9 mouse cellular contexts compared by ENCODE assay signal in genomic region chrX:7322288-7322687, GRCm38 (mm10). TPM values are rescaled to one million over a fixed set of nuclear protein-coding genes. Genes with fewer than 3 reads are reported as not detected.
A peak's percentile ranks its signal among the peaks of the same experiment; 100 is the strongest.
DNase-seq lines count a peak whose midpoint lies in the region; ATAC-seq and TF ChIP-seq lines count a peak whose summit lies in the region.
"Had no signal": no experiment of that assay in that cellular context is flagged by ENCODE, and none has a peak within 500 bp of the region (broad histone marks: within the 10 kb centered on the region; RNA-seq: fewer than 3 reads in every experiment).

No protein-coding gene starts in this region.

- TF ChIP-seq POLR2A in bone marrow, adult 2 months (IDR thresholded peaks at IDR 0.05; ENCODE audit: borderline replicate concordance, control insufficient read depth, low read depth, low read length): no peak

- no peak for ATAC-seq in erythroblast, adult 5-6 weeks (replicated peaks; ENCODE audit: low FRiP score, poor library complexity, severe bottlenecking)

- no peak overlapping the region for H3K27ac ChIP-seq in bone marrow, adult 2 months (ENCODE audit: control insufficient read depth, insufficient read depth, low read depth, low read length, poor library complexity)
- H3K27ac ChIP-seq: heart, embryonic 13.5 days had no signal

- DNase-seq in urinary bladder, adult 18-20 months (ENCODE audit: low spot score in 2 of 2): peak; percentile 3 to 24
- no peak for DNase-seq in urinary bladder, adult 2 months (ENCODE audit: low spot score)
- peak; percentile 31 to 36 for DNase-seq in frontal cortex, postnatal 25 days (ENCODE audit: low spot score in 2 of 2)
- peak; percentile 32 to 63 for DNase-seq in layer of hippocampus, adult 8-10 months (ENCODE audit: low spot score in 2 of 2)
- peak; percentile 60 for DNase-seq in lung, postnatal 14 days
- peak; percentile 30 for DNase-seq in skeletal muscle tissue, adult 2 months (ENCODE audit: low read depth, low spot score)

- peak; percentile 45 for TF ChIP-seq CTCF in bone marrow, adult 2 months (IDR thresholded peaks at IDR 0.05; ENCODE audit: control insufficient read depth, insufficient read depth, low read length)

- no peaks in the 10 kb centered on the region for H3K4me1 ChIP-seq in bone marrow, adult 2 months (ENCODE audit: control insufficient read depth, insufficient read depth, low read length)
- H3K4me1 ChIP-seq: heart, embryonic 13.5 days had no signal

- 7% methylated on average over 7 of the region's 7 CpGs for WGBS in bone marrow, adult 2 months

- H3K4me3 ChIP-seq in bone marrow, adult 2 months (replicated peaks; ENCODE audit: control insufficient read depth, low read depth, low read length): no peak overlapping the region
- H3K4me3 ChIP-seq: heart, embryonic 13.5 days had no signal

RNA-seq across cellular contexts. Expression of gene Clcn5, which starts 3.1 kb away (rescaled TPM):
- 8.1 and 9.0 TPM in 2 replicates for polyA plus RNA-seq in urinary bladder, adult 2 months (2012; rRNA removed)
- 1.5 and 3.4 TPM in 2 replicates for polyA plus RNA-seq in bone marrow, adult 2 months (2011; ENCODE audit: insufficient read depth, insufficient read length, low replicate concordance, missing spikeins)
- 1 to 10 TPM; 7.3 to 9.6 (median 8.2) TPM for total RNA-seq in layer of hippocampus, adult 8-10 months (2022)
- total RNA-seq in erythroblast, adult 5-6 weeks (2015; ENCODE audit: low replicate concordance): 3.8 TPM in 1 of 2 replicates, not detected in the other
- total RNA-seq in erythroblast, adult 5-6 weeks (2017; ENCODE audit: low replicate concordance): 0.14 and 0.68 TPM in 2 replicates

RNA-seq across cellular contexts. Expression of gene Usp27x, which starts 53.3 kb away (rescaled TPM):
- polyA plus RNA-seq in urinary bladder, adult 2 months (2012; rRNA removed): 5.1 and 6.2 TPM in 2 replicates
- polyA plus RNA-seq in bone marrow, adult 2 months (2011; ENCODE audit: insufficient read depth, insufficient read length, low replicate concordance, missing spikeins): 1.0 TPM in 1 of 2 replicates, not detected in the other
- 10 to 100 TPM; 13.6 to 15.9 (median 15.4) TPM for total RNA-seq in layer of hippocampus, adult 8-10 months (2022)
- total RNA-seq in erythroblast, adult 5-6 weeks (2015; ENCODE audit: low replicate concordance): 0.38 TPM in 1 of 2 replicates, not detected in the other
- not detected in 2 replicates for total RNA-seq in erythroblast, adult 5-6 weeks (2017; ENCODE audit: low replicate concordance)

Comparison
In these comparisons a context has a peak if more than half of its experiments do, and no peak if none do; other contexts are left out.
1. RNA of gene Usp27x, which starts 53.3 kb away (total RNA-seq): 13.6 to 15.9 TPM in layer of hippocampus, adult 8-10 months; 0.38 TPM in erythroblast, adult 5-6 weeks; every median in the first group is over 10 times any median in the second.